Mouse (Mus musculus): Measurements from ENCODE around the gene Stub1.

DNA sequence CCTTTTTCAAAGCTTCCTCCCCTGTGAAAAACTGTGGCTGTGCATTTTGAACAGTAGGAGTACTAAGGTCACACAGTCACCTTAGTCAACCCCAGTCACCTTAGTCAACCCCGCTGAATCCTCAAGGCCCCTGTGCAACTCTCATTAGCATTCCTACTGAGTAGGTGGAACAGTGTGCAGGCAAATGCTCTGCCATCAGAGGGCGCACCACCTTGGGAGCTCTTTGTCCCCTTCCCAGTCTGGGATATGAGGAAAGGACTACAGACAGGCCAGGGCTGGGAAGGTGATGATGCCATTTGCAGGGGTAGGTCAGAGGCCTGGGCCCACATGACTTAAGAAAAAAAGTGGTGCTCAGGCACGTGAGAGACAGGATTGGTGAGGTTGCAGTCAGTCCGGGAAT is 46.1 kb upstream of the Stub1 start:
- TF ChIP-seq POLR2A (IDR thresholded peaks at IDR 0.05; ENCODE audit: control insufficient read depth, low read depth, low read length) (no peak), CTCF (IDR thresholded peaks at IDR 0.05; ENCODE audit: control insufficient read depth, insufficient read depth, insufficient replicate concordance, low read depth, low read length) (peak; percentile 24; the same call in 1 of the 2 replicates)

All from testis, adult 2 months (tissue).